Mouse (Mus musculus): ENCODE results near the gene Agbl1. TPM values are rescaled to one million over a fixed set of nuclear protein-coding genes. Genes with fewer than 3 reads are reported as not detected.

Gene Agbl1
- polyA plus RNA-seq, 1 experiment = not detected

- 73% methylated on average over 2 of the region's 2 CpGs for WGBS
- TF ChIP-seq CTCF (IDR thresholded peaks at IDR 0.05; ENCODE audit: extremely low read depth, insufficient read length, insufficient replicate concordance, low read depth, low read length) (no peak), POLR2A (IDR thresholded peaks at IDR 0.05; ENCODE audit: low read depth, low read length) (no peak)
- no peaks in the 10 kb centered on the region for H3K4me1 ChIP-seq (ENCODE audit: control insufficient read depth, insufficient read depth, insufficient read length, low read length)
Measured at GRCm38 (mm10) chr7:77095153-77095552, 865.5 kb downstream of the Agbl1 start.

GRCm38 (mm10) chr7:77114021-77114420 lies 884.3 kb downstream of the Agbl1 start:
- TF ChIP-seq POLR2A (IDR thresholded peaks at IDR 0.05; ENCODE audit: low read depth, low read length) = no peak
- WGBS = 90% methylated on average over 1 of the region's 1 CpGs
- no peaks in the 10 kb centered on the region for H3K27me3 ChIP-seq (ENCODE audit: control insufficient read depth, insufficient read depth, low read length)
- H3K4me3 ChIP-seq (ENCODE audit: low read depth, low read length) = no peak overlapping the region
- no peak overlapping the region for H3K27ac ChIP-seq (ENCODE audit: insufficient read depth, low read depth, low read length)
- no peaks in the 10 kb centered on the region for H3K36me3 ChIP-seq (ENCODE audit: control insufficient read depth, insufficient read depth, low read length)
- H3K4me1 ChIP-seq (ENCODE audit: control insufficient read depth, insufficient read depth, insufficient read length, low read length) = no peaks in the 10 kb centered on the region

More at GRCm38 (mm10) chr7:77095153-77095552, 865.5 kb downstream of the Agbl1 start:
- Histone ChIP-seq H3K4me3 (ENCODE audit: low read depth, low read length) (no peak overlapping the region), H3K36me3 (ENCODE audit: control insufficient read depth, insufficient read depth, low read length) (no peaks in the 10 kb centered on the region), H3K27ac (ENCODE audit: insufficient read depth, low read depth, low read length) (no peak overlapping the region), H3K27me3 (ENCODE audit: control insufficient read depth, insufficient read depth, low read length) (no peaks in the 10 kb centered on the region)

GRCm38 (mm10) chr7:77129045-77129444 lies 899.4 kb downstream of the Agbl1 start:
- no peak overlapping the region for H3K27ac ChIP-seq (ENCODE audit: insufficient read depth, low read depth, low read length)
- TF ChIP-seq CTCF (IDR thresholded peaks at IDR 0.05; ENCODE audit: extremely low read depth, insufficient read length, insufficient replicate concordance, low read depth, low read length) = no peak
- TF ChIP-seq POLR2A (IDR thresholded peaks at IDR 0.05; ENCODE audit: low read depth, low read length) = no peak
- H3K27me3 ChIP-seq (ENCODE audit: control insufficient read depth, insufficient read depth, low read length) = no peaks in the 10 kb centered on the region
- H3K4me1 ChIP-seq (ENCODE audit: control insufficient read depth, insufficient read depth, insufficient read length, low read length) = no peaks in the 10 kb centered on the region
- no peak overlapping the region for H3K4me3 ChIP-seq (ENCODE audit: low read depth, low read length)
- H3K36me3 ChIP-seq (ENCODE audit: control insufficient read depth, insufficient read depth, low read length) = no peaks in the 10 kb centered on the region
- WGBS = 49% methylated on average over 1 of the region's 1 CpGs

- Histone ChIP-seq H3K4me3 (ENCODE audit: low read depth, low read length) (no peak overlapping the region), H3K36me3 (ENCODE audit: control insufficient read depth, insufficient read depth, low read length) (no peaks in the 10 kb centered on the region), H3K27ac (ENCODE audit: insufficient read depth, low read depth, low read length) (no peak overlapping the region), H3K4me1 (ENCODE audit: control insufficient read depth, insufficient read depth, insufficient read length, low read length) (no peaks in the 10 kb centered on the region), H3K27me3 (ENCODE audit: control insufficient read depth, insufficient read depth, low read length) (no peaks in the 10 kb centered on the region)
- 25% methylated on average over 7 of the region's 7 CpGs for WGBS
- TF ChIP-seq POLR2A (IDR thresholded peaks at IDR 0.05; ENCODE audit: low read depth, low read length) = no peak
- TF ChIP-seq CTCF (IDR thresholded peaks at IDR 0.05; ENCODE audit: extremely low read depth, insufficient read length, insufficient replicate concordance, low read depth, low read length) = no peak
Measured at GRCm38 (mm10) chr7:77131950-77132349, 902.3 kb downstream of the Agbl1 start.

- Histone ChIP-seq H3K4me1 (ENCODE audit: control insufficient read depth, insufficient read depth, insufficient read length, low read length) (no peaks in the 10 kb centered on the region), H3K4me3 (ENCODE audit: low read depth, low read length) (no peak overlapping the region), H3K27ac (ENCODE audit: insufficient read depth, low read depth, low read length) (no peak overlapping the region), H3K36me3 (ENCODE audit: control insufficient read depth, insufficient read depth, low read length) (no peaks in the 10 kb centered on the region), H3K27me3 (ENCODE audit: control insufficient read depth, insufficient read depth, low read length) (no peaks in the 10 kb centered on the region)
- no peak for TF ChIP-seq CTCF (IDR thresholded peaks at IDR 0.05; ENCODE audit: extremely low read depth, insufficient read length, insufficient replicate concordance, low read depth, low read length)
- no peak for TF ChIP-seq POLR2A (IDR thresholded peaks at IDR 0.05; ENCODE audit: low read depth, low read length)
- 56% methylated on average over 15 of the region's 15 CpGs for WGBS
Measured at GRCm38 (mm10) chr7:77132615-77133420, 903.1 kb downstream of the Agbl1 start.

- Histone ChIP-seq H3K27ac (ENCODE audit: insufficient read depth, low read depth, low read length) (no peak overlapping the region), H3K36me3 (ENCODE audit: control insufficient read depth, insufficient read depth, low read length) (no peaks in the 10 kb centered on the region), H3K27me3 (ENCODE audit: control insufficient read depth, insufficient read depth, low read length) (no peaks in the 10 kb centered on the region), H3K4me3 (ENCODE audit: low read depth, low read length) (no peak overlapping the region), H3K4me1 (ENCODE audit: control insufficient read depth, insufficient read depth, insufficient read length, low read length) (no peaks in the 10 kb centered on the region)
- TF ChIP-seq CTCF (IDR thresholded peaks at IDR 0.05; ENCODE audit: extremely low read depth, insufficient read length, insufficient replicate concordance, low read depth, low read length) = no peak
- no peak for TF ChIP-seq POLR2A (IDR thresholded peaks at IDR 0.05; ENCODE audit: low read depth, low read length)
- 75% methylated on average over 2 of the region's 2 CpGs for WGBS
Measured at GRCm38 (mm10) chr7:77134860-77135259, 905.2 kb downstream of the Agbl1 start.

GRCm38 (mm10) chr7:77138707-77139106 lies 909.0 kb downstream of the Agbl1 start:
- no peak overlapping the region for H3K4me3 ChIP-seq (ENCODE audit: low read depth, low read length)
- TF ChIP-seq POLR2A (IDR thresholded peaks at IDR 0.05; ENCODE audit: low read depth, low read length) (no peak), CTCF (IDR thresholded peaks at IDR 0.05; ENCODE audit: extremely low read depth, insufficient read length, insufficient replicate concordance, low read depth, low read length) (no peak)

More at GRCm38 (mm10) chr7:77138707-77139106, 909.0 kb downstream of the Agbl1 start:
- Histone ChIP-seq H3K27me3 (ENCODE audit: control insufficient read depth, insufficient read depth, low read length) (no peaks in the 10 kb centered on the region), H3K27ac (ENCODE audit: insufficient read depth, low read depth, low read length) (no peak overlapping the region), H3K36me3 (ENCODE audit: control insufficient read depth, insufficient read depth, low read length) (no peaks in the 10 kb centered on the region), H3K4me1 (ENCODE audit: control insufficient read depth, insufficient read depth, insufficient read length, low read length) (no peaks in the 10 kb centered on the region)

All from small intestine, adult 2 months (tissue).